Mouse (Mus musculus) ES-CJ7 (cell line): ENCODE data around the gene Ltbp2.

Source experiments
- DNase-seq: peaks from one replicate; pipeline ENCODE4 v3.0.0; 2011; ENCODE audit warnings: low read depth, low spot score

The Ltbp2 gene

DNA sequence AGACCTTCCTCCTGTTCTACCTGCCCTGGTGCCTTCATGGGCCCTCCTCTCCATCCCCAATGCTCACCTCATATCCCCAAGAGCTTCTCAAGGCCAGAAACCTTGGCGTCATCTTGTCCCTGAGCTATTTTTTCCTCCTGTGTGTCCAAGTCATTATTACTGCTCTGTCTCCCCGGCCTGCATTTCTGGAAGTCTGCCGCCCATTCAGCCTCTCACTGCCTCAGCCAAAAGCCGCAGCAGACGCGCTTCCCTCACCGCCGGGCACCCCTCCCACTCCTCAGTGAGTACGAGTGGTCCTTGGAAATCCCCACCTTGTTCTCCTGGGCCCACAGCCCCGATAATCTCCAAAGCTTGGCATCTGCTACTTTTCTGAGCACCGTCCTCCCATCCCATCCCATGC, 3.8 kb upstream of the Ltbp2 start:
- no peak for DNase-seq

DNA sequence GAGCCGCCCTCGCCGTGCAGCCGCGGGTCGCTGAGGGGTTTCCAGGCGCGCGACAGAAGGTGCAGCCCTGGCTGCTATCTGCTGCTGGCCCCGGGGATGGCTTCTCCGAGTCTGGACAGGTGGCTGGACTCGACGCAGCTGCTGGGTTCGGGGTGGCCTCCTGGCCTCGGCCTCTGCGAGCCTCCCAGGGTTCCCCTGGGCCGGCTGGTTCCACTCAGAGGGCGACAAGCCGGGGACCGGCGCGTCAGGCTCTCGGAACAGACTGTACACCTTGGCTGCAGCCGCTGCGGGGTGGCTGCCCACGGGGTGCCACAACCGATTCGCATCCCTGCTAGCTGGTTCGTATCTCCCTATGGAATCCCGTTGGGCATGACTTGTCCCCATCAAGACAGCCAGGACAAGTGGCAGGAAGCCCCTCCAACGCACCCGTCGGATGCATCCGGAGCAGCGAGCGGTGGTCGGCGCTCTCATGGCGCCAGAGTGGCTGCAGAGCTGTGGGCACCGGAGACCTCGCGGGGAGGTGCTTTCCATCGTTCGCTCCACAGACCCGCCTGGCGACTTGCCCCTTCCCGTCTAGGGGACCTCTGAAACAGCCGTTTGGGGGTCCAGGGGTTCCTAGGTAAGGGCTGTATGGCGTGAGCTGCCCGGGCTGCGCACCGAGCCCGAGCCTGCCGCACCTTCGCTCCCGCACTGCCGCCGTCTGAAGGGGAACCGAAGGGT, 411 bp downstream of the Ltbp2 start:
- DNase-seq, result no peak

DNA sequence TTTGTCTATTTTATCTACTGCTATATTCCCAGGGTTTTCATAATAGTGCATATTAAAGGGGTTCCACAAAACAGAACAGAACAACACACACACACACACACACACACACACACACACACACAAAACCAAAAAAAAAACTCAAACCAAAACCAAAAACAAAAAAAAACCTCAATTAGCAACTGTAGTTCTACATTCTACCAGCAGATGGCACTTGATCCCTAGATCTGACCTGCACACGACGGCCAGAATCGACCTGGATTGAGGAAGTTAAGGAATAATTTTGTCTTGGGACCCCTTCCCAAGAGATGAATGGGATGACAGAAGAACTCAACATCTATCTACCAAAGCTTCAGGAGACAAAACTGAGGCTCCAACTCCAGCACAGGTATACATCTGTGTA, 2.9 kb downstream of the Ltbp2 start:
- peak; percentile 49 for DNase-seq

DNA sequence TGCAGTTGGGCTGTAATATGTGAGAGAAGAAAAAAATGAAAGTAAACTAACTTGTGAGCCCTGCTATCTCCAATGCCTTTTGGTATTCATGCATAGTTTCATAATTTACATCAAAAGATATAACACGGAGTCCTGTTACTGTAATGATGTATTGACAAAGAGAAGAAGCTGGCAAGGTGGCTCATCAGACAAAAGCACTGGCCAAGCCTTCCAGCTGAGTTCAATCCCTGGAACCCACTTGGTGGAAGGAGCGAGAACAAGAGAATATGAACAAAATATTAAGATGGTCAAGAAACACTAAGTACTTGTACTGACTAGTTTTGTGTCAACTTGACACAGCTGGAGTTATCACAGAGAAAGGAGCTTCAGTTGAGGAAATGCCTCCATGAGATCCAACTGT, 4.0 kb downstream of the Ltbp2 start:
- no peak for DNase-seq

DNA sequence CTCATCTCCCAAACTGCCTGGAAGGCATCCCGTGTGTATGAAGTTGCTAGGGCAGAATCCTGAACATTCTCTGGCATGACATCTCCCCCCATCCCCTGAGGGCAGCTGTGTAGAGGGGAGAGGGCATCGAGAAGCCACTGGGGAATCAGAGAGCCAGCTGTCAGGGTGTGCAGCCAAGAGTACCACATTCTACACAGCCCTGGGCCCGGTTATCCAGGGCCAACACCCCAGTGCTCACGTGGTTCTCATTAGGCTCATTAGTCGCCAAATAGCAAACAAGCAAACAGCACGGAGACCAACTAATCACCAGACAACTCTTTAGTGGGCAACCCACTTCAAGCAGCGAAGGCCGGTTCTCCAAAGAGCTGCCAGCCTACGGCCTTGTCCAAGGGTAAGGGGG, 10.9 kb downstream of the Ltbp2 start:
- DNase-seq, result no peak

DNA sequence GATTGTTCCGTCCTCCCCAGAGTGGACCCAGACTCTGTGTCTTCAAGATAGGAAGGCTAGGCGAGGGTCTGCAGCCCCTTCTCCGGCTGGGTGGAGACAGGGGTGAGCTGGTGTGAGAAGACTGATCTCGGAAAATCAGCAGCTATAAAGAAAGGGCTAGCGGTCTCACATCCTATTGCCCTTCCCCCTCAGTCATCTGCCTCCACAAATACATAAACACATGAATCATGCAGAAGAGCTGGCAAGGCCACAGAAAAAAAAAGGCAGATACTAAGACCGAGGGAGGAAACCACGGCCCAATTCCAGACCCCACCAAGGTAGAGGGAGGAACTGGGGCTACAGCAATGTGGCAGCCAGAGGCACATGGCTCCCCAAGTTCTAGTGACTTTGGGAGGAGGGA, 11.5 kb downstream of the Ltbp2 start:
- DNase-seq, result no peak

DNA sequence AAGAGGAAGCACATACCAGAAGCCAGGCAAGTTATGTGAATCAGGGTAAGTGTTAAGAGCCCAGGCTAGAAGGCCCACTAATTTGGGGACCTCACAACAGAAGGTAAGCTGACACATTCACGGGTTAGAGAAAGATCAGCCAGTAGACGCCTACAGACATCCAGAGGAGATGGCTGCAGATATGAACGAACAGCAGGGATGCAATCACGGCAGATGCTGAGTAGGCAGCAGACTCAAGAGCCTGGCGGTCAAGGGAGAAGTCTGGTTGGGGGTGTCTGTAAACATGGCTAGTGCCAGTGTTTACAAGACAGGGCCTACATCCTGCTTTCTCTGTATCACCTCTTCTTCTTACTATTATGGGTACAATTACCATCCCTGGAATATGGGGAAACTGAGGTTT, 13.1 kb downstream of the Ltbp2 start:
- DNase-seq, result no peak

DNA sequence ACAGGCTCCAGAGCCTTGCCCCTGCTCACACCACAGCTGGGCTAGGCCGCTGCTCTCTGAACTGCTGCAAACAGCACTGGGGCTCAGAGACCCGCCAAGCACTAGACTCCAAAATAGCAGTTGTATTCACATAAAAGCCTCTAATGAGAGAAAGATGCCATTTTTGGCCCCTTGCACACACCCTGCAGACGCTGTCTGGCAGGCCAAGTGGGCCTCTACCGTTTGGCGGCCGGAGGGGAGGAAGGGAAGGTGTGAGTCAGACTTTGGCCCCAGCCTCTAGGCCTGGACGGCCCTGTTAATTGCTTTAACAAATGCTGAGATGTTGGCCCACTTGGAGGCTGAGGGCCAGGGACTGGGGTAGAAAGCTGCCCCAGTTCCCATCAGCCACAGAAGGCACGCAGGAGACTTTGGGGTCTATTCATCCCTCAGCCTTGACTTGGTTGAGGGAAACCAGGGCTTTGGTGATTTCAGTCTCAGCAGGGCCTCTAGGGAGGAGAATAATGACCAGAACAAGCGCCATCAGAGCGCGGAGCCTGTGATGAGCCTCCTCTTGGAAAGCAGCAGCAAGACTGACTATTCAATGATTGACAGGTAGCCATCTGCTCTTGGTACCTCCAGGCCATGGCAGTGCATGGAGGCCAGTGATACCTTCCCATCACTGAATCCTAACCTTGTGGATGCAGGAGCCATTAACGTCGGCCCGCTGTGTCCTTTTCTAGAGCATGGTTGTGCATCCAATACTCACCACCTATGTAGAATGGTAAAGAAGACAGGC, 14.0 kb downstream of the Ltbp2 start:
- DNase-seq, result no peak

DNA sequence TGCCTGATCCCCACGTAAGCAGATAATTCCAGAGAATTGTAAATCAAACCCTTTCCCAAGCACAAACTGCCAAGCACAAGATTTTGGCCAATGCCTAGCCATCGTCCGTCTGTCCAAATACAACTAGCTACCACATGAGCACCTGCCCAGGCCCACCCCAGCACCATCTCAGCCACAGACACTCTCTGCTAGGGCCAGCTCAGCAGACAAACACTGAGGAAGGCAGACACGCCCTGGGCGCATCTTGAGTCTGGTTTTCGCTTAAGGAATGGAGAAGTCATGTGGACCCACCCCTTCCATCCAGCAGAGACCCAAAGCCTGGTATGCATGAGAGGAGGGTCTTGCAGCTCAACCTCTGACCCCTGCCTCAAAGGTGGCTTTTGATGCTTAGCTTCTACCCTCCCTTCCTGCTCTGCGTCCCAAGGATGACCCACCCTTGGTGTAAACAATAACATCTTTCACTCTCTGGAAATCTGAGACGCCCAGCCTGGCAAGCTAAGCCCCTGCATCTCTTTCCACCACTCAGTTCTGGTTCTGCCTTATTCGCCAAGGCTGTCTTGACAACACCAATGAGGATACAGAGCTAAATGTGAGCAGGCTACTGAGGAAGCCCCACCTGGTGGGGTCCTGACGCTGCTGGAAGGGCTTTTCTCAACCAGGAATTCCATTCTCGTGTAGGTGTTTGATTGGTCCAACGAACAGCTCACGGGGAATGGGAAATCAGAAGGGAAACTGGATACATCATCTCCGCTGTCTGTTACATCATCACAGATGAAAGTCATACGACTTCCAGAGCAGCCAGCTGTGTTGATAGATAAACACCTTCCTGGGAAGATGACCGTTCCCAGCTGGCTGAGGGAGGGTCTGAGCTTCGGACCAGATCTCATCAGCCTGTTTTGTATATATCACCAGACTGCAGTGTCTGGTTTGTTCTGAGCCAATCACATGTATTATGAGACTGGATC, 17.9 kb downstream of the Ltbp2 start:
- DNase-seq, result peak; percentile 58

DNA sequence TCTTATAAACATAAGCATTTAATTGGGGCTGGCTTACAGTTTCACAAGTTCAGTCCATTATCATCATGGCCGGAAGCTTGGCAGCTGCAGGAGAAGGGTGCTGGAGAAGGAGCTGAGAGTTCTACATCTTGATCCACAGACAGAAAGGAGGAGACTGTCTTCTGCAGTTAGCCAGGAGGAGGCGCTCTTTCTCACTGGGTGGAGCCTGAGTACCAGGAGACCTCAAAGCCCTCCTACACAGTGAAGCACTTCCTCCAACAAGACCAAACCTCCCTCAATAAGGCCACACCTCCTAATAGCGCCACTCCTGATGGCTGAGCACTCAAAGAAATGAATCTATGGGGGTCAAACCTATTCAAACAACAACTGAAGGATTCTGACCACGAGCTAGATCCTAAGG, 18.6 kb downstream of the Ltbp2 start:
- peak; percentile 89 for DNase-seq

DNA sequence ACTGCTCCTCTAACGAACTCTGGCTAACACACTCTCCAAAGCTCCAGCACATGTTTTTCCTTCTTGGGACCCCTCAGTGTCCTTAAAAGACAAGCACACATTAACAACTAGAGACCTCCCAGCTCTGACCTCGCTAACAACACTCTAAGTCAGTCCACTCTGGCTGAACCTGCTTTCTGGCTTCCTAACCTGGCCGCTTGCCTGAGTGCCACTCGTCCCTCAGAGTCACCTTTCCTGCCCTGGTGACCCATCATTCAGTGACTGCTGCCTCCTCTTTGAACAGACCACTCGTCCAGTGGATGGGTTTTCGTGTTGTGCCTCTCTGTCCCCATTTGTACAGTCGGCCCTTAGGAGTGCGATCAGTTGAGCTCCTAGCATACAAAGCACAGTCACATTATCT, 19.8 kb downstream of the Ltbp2 start:
- no peak for DNase-seq

DNA sequence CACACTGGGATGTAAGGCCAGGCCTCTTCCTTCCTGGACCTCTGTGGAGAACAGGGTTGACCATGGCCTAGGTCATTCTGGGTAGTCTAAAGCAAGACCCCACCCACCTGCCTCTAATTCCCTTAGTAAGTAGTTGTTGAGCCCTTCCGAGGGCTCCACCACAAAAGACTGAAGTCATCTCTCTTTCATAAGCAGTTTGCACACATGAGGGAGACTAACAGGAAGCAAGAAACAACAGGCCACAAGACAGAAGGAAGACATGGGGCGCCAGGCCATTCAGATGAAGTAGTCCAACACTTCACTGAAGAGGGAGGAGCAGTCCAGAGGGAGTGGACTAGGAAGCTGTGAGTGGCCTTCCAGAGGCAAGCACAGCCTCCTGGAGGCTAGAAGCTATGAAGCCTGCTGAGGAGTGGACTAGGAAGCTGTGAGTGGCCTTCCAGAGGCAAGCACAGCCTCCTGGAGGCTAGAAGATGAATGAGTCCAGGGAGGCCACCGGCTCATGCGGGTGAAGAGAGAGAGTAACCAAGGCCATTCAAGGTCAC, 21.2 kb downstream of the Ltbp2 start:
- no peak for DNase-seq

DNA sequence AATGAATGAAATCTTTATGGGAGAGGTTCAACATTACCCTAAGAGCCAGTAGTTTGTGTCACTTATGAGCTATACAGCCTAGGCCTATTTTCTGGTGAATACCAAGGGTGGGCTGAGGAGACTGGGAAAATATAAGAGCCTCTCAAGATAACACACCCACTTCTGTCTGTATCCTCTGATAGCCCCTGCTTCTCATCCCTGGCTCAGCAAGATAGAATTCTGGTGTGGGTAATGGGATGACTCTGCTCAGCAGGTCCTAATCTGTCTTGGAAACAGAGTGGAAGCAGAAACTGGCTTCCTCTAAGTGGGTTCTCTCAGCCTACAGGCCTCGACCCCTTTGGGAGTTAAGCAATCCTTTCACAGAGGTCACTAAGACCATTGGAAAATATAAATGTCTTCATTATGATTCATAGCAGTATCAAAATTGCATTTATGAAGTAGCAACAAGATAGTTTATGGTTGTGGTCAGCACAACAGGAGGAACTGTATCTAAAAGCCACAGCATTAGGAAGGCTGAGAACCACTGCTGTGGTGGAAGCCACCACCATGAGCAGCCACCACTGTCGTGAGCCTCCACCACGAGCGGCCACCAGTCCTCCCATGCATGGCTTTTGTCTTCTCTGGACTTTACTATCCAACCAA, 21.8 kb downstream of the Ltbp2 start:
- no peak for DNase-seq

DNA sequence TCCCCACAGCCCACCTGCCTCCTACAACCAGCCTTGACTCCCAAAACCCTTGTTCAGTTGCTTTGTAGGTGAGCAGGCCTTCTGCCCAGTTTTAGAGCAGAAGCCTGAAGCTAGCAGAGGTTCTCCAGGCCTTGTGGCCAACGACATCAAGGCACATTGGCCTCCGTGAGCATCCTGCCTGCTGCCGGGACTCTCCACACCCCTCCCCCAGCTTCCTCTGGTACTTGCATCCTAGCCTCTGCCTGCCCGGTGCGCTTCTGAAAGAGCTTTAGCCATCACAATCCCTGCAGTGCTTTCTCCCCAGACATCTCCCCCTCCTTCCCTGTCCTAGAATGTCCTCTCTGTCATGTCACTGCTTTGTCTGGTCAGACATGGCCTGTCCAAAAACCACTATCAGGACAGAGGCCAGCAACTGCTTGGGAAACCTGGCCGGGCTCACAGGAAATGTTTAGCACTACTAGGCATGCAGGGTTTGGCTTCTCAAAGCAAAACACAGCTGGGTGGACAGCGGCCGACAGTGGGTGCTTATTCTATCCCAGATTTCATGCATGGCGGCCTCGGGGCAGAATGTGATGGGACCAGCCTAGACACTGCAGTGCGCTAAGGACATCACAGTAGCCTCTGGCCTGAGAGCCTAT, 24.8 kb downstream of the Ltbp2 start:
- no peak for DNase-seq

DNA sequence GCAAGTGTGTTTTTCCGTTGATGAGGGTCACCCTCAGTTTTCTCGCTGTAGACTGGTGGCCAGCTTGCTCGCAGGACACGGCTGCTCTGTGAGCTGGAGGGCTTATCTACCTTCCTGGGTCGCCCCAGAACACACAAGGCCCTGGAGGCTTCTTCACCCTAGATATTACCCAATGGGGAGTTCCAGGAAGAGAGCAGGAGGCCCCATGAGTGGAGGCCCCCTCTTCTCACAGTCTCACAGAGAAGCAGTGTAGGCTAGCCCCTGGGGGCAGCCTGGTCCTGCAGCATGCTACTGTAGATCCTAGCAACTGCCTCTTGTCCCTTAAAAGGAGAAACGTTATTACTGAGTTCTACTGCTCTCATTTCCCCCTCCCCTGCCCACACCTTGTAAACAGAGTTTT, 28.4 kb downstream of the Ltbp2 start:
- DNase-seq, result no peak

DNA sequence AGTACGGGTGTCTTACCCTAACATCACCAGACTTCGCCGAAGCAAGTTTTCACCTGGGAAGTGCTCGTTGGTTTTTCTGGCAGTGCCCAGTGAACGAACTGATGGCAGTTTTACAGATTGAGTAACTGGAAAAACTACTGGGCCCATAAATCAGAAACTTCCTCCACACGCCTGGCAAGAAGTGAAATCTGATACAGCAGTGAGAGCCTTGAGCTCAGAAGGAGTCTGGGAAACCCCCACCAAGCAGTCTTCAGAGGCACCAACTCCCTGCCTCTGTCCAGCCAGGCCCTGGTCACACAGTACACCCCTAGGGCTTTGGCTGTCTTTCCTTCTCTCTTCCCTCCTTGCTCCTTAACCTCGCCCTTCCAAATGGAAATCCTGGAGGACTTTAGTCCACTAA, 28.9 kb downstream of the Ltbp2 start:
- no peak for DNase-seq

DNA sequence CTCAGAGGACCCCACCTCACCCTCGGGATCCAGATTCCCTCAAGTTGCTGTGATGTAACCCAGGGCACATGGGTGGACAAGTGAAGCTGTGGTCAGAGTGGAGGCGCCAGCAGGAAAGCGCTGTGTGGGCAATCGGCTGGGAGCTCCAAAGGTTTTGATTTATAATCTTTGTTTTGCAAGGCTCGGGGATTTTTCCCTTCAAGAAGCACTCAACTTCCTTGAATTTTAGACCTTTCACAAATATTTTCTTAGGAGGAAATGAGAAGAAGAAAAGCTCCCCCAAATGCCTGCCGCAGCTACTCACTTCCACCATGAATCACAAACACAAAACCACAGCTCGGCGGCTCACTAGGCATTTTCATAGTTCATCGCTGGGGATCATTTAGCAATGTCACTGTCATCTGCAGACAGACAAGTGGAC, 29.7 kb downstream of the Ltbp2 start:
- DNase-seq, result no peak

DNA sequence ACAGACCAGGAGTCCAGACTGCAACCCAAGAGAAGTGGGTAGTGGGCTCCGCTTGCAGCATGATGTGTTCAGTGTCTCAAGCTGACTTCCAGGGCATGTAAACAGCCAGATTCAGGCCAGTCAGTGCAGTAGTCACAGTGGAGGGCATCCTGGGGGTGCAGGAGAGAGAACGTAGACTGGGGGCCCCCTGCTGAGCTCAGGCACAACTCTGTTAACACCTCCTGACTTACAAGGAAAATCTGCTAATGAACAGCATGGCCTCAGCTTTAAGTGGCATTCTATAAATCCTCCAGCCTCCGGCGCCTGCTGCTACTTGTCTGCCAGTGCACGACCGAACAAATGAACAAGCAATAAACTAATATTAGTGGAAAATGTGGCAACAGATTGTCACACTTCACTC, 33.6 kb downstream of the Ltbp2 start:
- no peak for DNase-seq

DNA sequence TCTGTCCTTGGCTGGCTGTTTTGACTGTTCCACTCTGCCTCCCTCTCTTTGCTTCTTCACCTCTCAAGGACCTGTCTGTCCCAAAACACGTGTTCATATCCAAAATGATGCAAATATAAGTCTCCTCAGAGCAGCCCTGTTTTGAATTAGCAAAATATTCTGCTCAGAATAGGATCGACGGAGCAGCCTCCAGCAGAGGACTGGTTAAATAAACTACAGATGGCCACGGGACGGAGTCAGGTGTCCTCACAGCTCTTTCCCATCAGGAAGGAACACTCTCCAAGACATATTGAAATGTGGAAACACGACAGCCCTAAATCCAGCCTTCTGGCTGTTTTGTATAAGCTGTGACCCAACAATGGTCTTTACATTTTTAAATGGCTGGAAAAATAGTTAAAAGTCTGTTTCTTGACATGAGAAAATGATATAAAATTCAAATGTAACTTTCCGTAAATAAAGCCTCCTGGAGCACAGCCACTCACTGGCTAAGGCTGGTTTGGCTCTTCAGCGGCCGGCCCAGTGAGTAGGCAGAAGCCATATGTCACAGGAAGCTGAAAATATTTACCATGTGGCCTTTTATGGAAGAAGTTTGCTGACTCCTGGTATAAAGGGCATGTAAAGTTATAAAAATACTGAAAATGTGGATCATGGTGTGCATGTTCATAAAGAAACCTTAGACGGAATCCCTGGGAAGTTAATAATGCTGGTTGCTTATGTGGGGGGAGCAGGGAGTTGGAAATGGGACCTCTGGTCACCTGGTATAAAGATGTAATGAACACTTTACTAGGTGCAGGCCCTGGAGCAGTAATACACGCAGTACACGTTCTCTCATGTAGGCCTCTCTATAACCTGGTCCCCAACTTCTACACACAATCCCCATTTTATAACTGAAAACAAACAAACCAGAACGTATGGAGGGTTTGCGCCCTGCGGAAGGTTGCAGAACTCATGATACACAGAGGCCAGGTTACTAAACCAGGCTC, 34.9 kb downstream of the Ltbp2 start:
- DNase-seq, result no peak

DNA sequence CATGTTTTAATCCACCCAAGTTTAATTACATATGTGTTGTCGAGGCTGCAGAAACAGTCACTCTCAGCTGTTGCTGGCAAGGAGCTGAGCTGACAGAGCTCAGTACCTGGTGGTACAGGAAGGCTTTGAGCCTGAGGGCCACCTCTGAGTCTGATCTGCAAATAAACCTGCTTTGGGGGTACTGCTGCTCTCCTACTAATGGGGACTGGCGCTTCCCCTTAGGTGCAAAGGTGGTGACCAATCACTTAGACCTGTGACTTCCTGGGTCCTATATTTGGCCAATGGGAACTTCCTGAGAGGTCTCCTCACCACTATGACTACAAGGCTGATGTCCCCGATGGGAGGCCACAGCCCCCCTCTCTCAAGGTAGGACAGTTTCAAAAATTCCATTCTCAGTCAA, 35.6 kb downstream of the Ltbp2 start:
- DNase-seq, result no peak
